18 mouse cellular contexts compared by ENCODE assay signal in genomic region chr2:33989555-33990370, GRCm38 (mm10).
DNase-seq lines count a peak whose midpoint lies in the region; ATAC-seq and TF ChIP-seq lines count a peak whose summit lies in the region.
"Had no signal": no experiment of that assay in that cellular context is flagged by ENCODE, and none has a peak within 500 bp of the region (broad histone marks: within the 10 kb centered on the region; RNA-seq: fewer than 3 reads in every experiment).

No protein-coding gene starts in this region.

- TF ChIP-seq POLR2A in thymus, adult 2 months (IDR thresholded peaks at IDR 0.05; ENCODE audit: control insufficient read depth, extremely low read depth, insufficient read depth, low read length, poor library complexity), result no peak

- no peak for TF ChIP-seq CTCF in thymus, adult 2 months (IDR thresholded peaks at IDR 0.05; ENCODE audit: borderline replicate concordance, control insufficient read depth, extremely low read depth, insufficient read depth, low read length, poor library complexity)

- H3K27ac ChIP-seq in hindbrain, embryonic 10.5 days, result 0 out of 2 replicates have a peak overlapping the region, but pooled peaks have one; percentile 17
- no peak overlapping the region for H3K27ac ChIP-seq in hindbrain, embryonic 11.5 days (ENCODE audit: low read depth, low read length)
- no peak overlapping the region for H3K27ac ChIP-seq in thymus, adult 2 months (ENCODE audit: control insufficient read depth, insufficient read depth, low read length)
- peak overlapping the region; percentile 43; the same call in 1 of the 2 replicates for H3K27ac ChIP-seq in midbrain, embryonic 15.5 days
- H3K27ac ChIP-seq in kidney, embryonic 14.5 days (ENCODE audit: low read depth, low read length), result no peak overlapping the region
- H3K27ac ChIP-seq: embryonic facial prominence, embryonic 13.5 days; left cerebral cortex, adult 2 months; limb, embryonic 12.5 days; liver, embryonic 13.5 days; lung, embryonic 15.5 days had no signal

- no peak for ATAC-seq in hindbrain, embryonic 11.5 days (ENCODE audit: low FRiP score)
- no peak for ATAC-seq in midbrain, embryonic 15.5 days (replicated peaks)
- ATAC-seq in kidney, embryonic 14.5 days (ENCODE audit: low FRiP score, low TSS enrichment), result no peak

- H3K4me2 ChIP-seq in hindbrain, embryonic 11.5 days (replicated peaks; ENCODE audit: low read depth, low read length), result no peak overlapping the region
- H3K4me2 ChIP-seq in midbrain, embryonic 15.5 days, result no peak overlapping the region
- H3K4me2 ChIP-seq in kidney, embryonic 14.5 days (replicated peaks; ENCODE audit: low read depth, low read length), result no peak overlapping the region
- H3K4me2 ChIP-seq: embryonic facial prominence, embryonic 13.5 days; heart, embryonic 12.5 days; limb, embryonic 12.5 days; liver, embryonic 13.5 days; lung, embryonic 15.5 days had no signal

- H3K27me3 ChIP-seq in hindbrain, embryonic 10.5 days (ENCODE audit: insufficient read depth, poor library complexity, severe bottlenecking), result no peaks in the 10 kb centered on the region
- H3K27me3 ChIP-seq in hindbrain, embryonic 11.5 days (ENCODE audit: control insufficient read depth, insufficient read depth, low read length), result no peaks in the 10 kb centered on the region
- no peaks in the 10 kb centered on the region for H3K27me3 ChIP-seq in thymus, adult 2 months (ENCODE audit: control insufficient read depth, insufficient read depth, low read length)
- H3K27me3 ChIP-seq in midbrain, embryonic 15.5 days (replicated peaks), result no peaks in the 10 kb centered on the region
- 0 out of 2 replicates have a peak, but pooled peaks cover 2% of the 10 kb centered on the region for H3K27me3 ChIP-seq in kidney, embryonic 14.5 days (ENCODE audit: control insufficient read depth, insufficient read depth, low read length)
- H3K27me3 ChIP-seq: embryonic facial prominence, embryonic 13.5 days; heart, embryonic 12.5 days; limb, embryonic 12.5 days; liver, embryonic 13.5 days; lung, embryonic 15.5 days had no signal

- H3K9me3 ChIP-seq in hindbrain, embryonic 10.5 days, result no peaks in the 10 kb centered on the region; the same call in 1 of the 2 replicates
- H3K9me3 ChIP-seq in hindbrain, embryonic 11.5 days (ENCODE audit: control insufficient read depth, low read length), result no peaks in the 10 kb centered on the region
- H3K9me3 ChIP-seq in midbrain, embryonic 15.5 days, result no peaks in the 10 kb centered on the region
- peaks cover 4% of the 10 kb centered on the region; the same call in 1 of the 2 replicates for H3K9me3 ChIP-seq in kidney, embryonic 14.5 days (ENCODE audit: control insufficient read depth, low read length)
- H3K9me3 ChIP-seq: liver, embryonic 13.5 days; lung, embryonic 15.5 days had no signal

- no peak overlapping the region for H3K4me3 ChIP-seq in hindbrain, embryonic 10.5 days
- no peak overlapping the region for H3K4me3 ChIP-seq in hindbrain, embryonic 11.5 days (ENCODE audit: low read depth, low read length)
- H3K4me3 ChIP-seq in thymus, adult 2 months (ENCODE audit: control insufficient read depth, insufficient read depth, low read length), result no peak overlapping the region
- no peak overlapping the region for H3K4me3 ChIP-seq in midbrain, embryonic 15.5 days
- no peak overlapping the region for H3K4me3 ChIP-seq in kidney, embryonic 14.5 days (ENCODE audit: low read length)
- H3K4me3 ChIP-seq: embryonic facial prominence, embryonic 13.5 days; heart, embryonic 12.5 days; left cerebral cortex, adult 2 months; limb, embryonic 12.5 days; liver, embryonic 13.5 days; lung, embryonic 15.5 days had no signal

- DNase-seq in hindbrain, embryonic 10.5 days (ENCODE audit: low spot score), result no peak
- no peak for DNase-seq in hindbrain, embryonic 11.5 days (ENCODE audit: low spot score)
- peak; percentile 1 for DNase-seq in thymus, postnatal 14 days
- no peak for DNase-seq in thymus, adult 2 months
- DNase-seq in heart, adult 9 months (ENCODE audit: low spot score in 2 of 2), result no peak
- no peak for DNase-seq in cerebellum, adult 9-11 months
- DNase-seq: adrenal gland, postnatal 14 days; cerebellum, adult 2 months; gastrocnemius, postnatal 14 days; liver, embryonic 13.5 days; thymus, postnatal 4 days had no signal

- H3K36me3 ChIP-seq in hindbrain, embryonic 10.5 days, result no peaks in the 10 kb centered on the region
- no peaks in the 10 kb centered on the region for H3K36me3 ChIP-seq in hindbrain, embryonic 11.5 days (ENCODE audit: control insufficient read depth, insufficient read depth, low read length)
- H3K36me3 ChIP-seq in thymus, adult 2 months (ENCODE audit: control insufficient read depth, insufficient read depth, low read length), result no peaks in the 10 kb centered on the region
- H3K36me3 ChIP-seq in midbrain, embryonic 15.5 days (replicated peaks), result no peaks in the 10 kb centered on the region
- no peaks in the 10 kb centered on the region for H3K36me3 ChIP-seq in kidney, embryonic 14.5 days (ENCODE audit: control insufficient read depth, insufficient read depth, low read length)
- H3K36me3 ChIP-seq: embryonic facial prominence, embryonic 13.5 days; heart, embryonic 12.5 days; limb, embryonic 12.5 days; liver, embryonic 13.5 days; lung, embryonic 15.5 days had no signal

- peaks cover 14% of the 10 kb centered on the region for H3K4me1 ChIP-seq in hindbrain, embryonic 10.5 days (replicated peaks)
- 0 out of 2 replicates have a peak, but pooled peaks cover 2% of the 10 kb centered on the region for H3K4me1 ChIP-seq in hindbrain, embryonic 11.5 days (replicated peaks; ENCODE audit: control insufficient read depth, insufficient read depth, low read length)
- H3K4me1 ChIP-seq in thymus, adult 2 months (replicated peaks; ENCODE audit: control insufficient read depth, insufficient read depth, low read length), result no peaks in the 10 kb centered on the region
- peaks cover 14% of the 10 kb centered on the region for H3K4me1 ChIP-seq in midbrain, embryonic 15.5 days
- 0 out of 2 replicates have a peak, but pooled peaks cover 3% of the 10 kb centered on the region for H3K4me1 ChIP-seq in kidney, embryonic 14.5 days (ENCODE audit: control insufficient read depth, insufficient read depth, low read length)
- H3K4me1 ChIP-seq: heart, embryonic 12.5 days; limb, embryonic 12.5 days; liver, embryonic 13.5 days; lung, embryonic 15.5 days had no signal

- no peak overlapping the region for H3K9ac ChIP-seq in hindbrain, embryonic 11.5 days (ENCODE audit: low read depth, low read length)
- H3K9ac ChIP-seq in midbrain, embryonic 15.5 days, result no peak overlapping the region
- no peak overlapping the region for H3K9ac ChIP-seq in kidney, embryonic 14.5 days (ENCODE audit: low read depth, low read length)
- H3K9ac ChIP-seq: embryonic facial prominence, embryonic 13.5 days; heart, embryonic 12.5 days; limb, embryonic 12.5 days; liver, embryonic 13.5 days; lung, embryonic 15.5 days had no signal

- 76% methylated on average over 12 of the region's 12 CpGs for WGBS in hindbrain, embryonic 10.5 days
- WGBS in hindbrain, embryonic 11.5 days, result 69% methylated on average over 12 of the region's 12 CpGs
- 72% methylated on average over 12 of the region's 12 CpGs for WGBS in thymus, adult 2 months
- WGBS in midbrain, embryonic 15.5 days, result 60% methylated on average over 12 of the region's 12 CpGs
- 50% methylated on average over 12 of the region's 12 CpGs for WGBS in kidney, embryonic 14.5 days

Comparison
In these comparisons a context has a peak if more than half of its experiments do, and no peak if none do; other contexts are left out.
1. H3K27ac ChIP-seq: peak in hindbrain, embryonic 10.5 days (single experiment) and midbrain, embryonic 15.5 days (single experiment); none in hindbrain, embryonic 11.5 days (single experiment), thymus, adult 2 months (single experiment) and kidney, embryonic 14.5 days (single experiment).